Mouse (Mus musculus): ENCODE data around the gene Pttg1. TPM values are rescaled to one million over a fixed set of nuclear protein-coding genes. Genes with fewer than 3 reads are reported as not detected.

The Pttg1 gene
- polyA plus RNA-seq (2015; fragmentation: Nextera tagmentation; extraction: Ambion mirVana), result 51.3 and 56.9 TPM in 2 replicates

DNA sequence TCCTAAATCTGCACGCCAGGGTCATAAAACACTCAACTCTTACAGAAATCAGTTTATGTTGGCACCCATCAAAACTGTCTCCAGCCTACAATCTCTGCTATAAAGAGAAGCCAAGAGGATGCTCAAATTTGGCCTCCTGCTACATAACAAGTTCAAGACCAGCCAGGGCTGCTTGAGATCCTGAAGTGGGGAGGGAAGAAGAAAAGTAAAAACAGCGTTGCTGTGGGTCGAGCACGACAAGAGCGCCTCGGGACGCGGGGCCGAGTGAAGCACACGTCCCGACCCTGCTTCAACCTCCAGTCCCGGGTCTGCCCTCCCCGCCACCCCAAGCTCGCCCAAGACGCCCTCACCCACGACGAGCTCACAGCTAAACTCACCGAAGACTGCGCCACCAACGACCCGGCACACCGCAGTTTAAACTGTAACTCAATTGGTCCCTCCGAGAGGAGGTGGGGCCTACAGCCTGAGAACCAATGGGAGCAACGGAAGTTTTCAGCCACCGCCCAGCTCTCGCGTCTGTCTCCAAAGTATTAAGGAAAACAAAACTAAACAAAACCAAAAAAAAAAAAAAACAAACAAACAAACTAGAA lies at the start of gene Pttg1:
TSS of gene Pttg1 (minus strand) at position 428 of the 590 bp plus-strand sequence.
- H3K4me3 ChIP-seq, result peak within 1 kb of the TSS; percentile 51
- no peak within 1 kb of the TSS for H3K27ac ChIP-seq
- peak within 1 kb of the TSS; percentile 68 for H3K9ac ChIP-seq
- peak; percentile 93 for ATAC-seq (ENCODE audit: low FRiP score)
- peaks cover 9% of the 10 kb centered on the region for H3K4me1 ChIP-seq (replicated peaks)
- 0 out of 2 replicates have a peak, but pooled peaks cover 1% of the 10 kb centered on the region for H3K36me3 ChIP-seq
- peak within 1 kb of the TSS; percentile 66 for H3K4me2 ChIP-seq
- WGBS, result 4% methylated on average over 27 of the region's 27 CpGs
- no peaks in the 10 kb centered on the region for H3K27me3 ChIP-seq
- H3K9me3 ChIP-seq, result no peaks in the 10 kb centered on the region

DNA sequence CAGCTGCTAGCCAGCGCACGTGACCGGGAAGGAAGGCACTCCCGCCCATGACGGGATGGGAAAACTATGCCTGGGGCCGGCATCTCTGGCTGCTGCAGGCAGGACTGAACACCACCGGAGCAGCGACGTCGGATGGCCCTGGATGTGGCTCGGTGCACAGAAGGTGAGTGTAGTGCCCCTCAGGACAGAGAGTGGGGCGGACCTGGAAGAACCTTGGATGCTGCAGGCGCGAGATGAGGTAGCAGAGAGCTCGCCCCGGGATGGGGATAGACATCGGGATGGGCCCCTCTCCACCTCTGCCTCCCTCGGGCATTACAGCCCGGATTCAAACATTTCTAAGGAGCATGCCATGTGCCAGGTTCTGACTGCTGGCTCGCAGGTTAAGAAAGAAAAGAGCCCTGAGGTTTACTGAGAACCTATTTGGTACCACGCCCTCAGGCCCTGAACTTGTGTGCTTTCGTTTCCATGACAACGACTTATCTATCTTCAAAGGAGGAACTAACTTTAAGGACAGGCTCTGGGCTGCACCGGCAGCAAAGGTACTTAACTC lies 48.2 kb upstream of the Pttg1 start, which contains the start of gene C1qtnf2:
TSS of gene C1qtnf2 (plus strand) at position 52 of the 550 bp plus-strand sequence.
- Histone ChIP-seq H3K4me2 (peak within 1 kb of the TSS; percentile 63), H3K4me1 (replicated peaks) (peaks cover 16% of the 10 kb centered on the region), H3K27me3 (0 out of 2 replicates have a peak, but pooled peaks cover 9% of the 10 kb centered on the region), H3K9ac (peak within 1 kb of the TSS; percentile 65), H3K27ac (no peak within 1 kb of the TSS), H3K9me3 (no peaks in the 10 kb centered on the region), H3K36me3 (no peaks in the 10 kb centered on the region), H3K4me3 (peak within 1 kb of the TSS; percentile 33)
- WGBS, result 6% methylated on average over 24 of the region's 24 CpGs
- peak; percentile 75 for ATAC-seq (ENCODE audit: low FRiP score)

DNA sequence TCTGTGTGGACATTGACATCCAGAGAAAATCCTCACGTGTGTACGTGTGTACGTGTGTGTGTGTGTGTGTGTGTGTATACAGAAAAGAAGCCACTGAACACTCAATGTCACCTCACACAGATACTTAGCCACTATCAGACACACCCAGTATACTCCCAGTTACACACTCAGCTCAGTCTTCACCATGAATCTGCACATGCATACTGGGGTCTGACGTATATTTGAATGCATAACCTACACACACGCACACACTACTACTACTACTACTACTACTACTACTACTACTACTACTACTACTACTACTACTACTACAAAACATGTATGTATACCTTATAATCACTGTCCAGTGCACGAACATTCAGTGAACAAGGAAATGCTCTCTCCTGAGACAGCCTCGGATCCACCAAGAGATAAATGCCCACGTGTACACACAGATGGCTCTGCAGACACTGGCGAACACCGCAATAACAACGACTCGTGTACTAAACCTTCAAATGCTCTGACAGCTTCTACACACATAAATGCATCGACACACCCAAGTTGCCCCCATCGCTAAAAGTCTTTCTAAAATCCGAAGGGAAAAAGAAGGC lies 47.7 kb upstream of the Pttg1 start:
- H3K9ac ChIP-seq, result peak overlapping the region; percentile 65
- H3K9me3 ChIP-seq, result no peaks in the 10 kb centered on the region
- 0 out of 2 replicates have a peak, but pooled peaks cover 9% of the 10 kb centered on the region for H3K27me3 ChIP-seq
- H3K4me2 ChIP-seq, result peak overlapping the region; percentile 63
- peak; percentile 56 for ATAC-seq (ENCODE audit: low FRiP score)
- H3K4me1 ChIP-seq (replicated peaks), result peaks cover 16% of the 10 kb centered on the region
- no peaks in the 10 kb centered on the region for H3K36me3 ChIP-seq
- H3K27ac ChIP-seq, result no peak overlapping the region
- 51% methylated on average over 15 of the region's 15 CpGs for WGBS
- peak overlapping the region; percentile 33 for H3K4me3 ChIP-seq

DNA sequence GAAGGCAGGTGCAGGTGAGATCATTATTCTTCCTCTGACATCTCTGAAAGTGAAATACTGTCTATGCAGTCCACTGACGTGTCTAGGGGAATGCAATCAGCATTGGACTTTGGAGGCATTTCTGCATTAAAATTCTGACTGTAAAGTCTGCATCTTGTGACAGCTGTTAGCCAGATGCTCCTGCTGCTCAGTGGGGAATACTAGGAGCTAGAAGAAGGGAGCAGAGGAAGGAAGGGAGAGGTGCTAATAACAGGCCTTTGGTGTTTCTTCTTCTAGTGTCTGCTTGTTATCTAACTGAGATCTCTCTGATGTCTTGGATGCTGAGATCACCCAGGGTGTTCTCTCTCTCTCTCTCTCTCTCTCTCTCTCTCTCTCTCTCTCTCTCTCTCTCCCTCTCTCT lies 47.1 kb upstream of the Pttg1 start:
- Histone ChIP-seq H3K9me3 (no peaks in the 10 kb centered on the region), H3K4me2 (no peak overlapping the region), H3K27me3 (0 out of 2 replicates have a peak, but pooled peaks cover 9% of the 10 kb centered on the region), H3K36me3 (no peaks in the 10 kb centered on the region), H3K9ac (no peak overlapping the region), H3K27ac (no peak overlapping the region), H3K4me1 (replicated peaks) (peaks cover 16% of the 10 kb centered on the region), H3K4me3 (no peak overlapping the region)
- peak; percentile 50; the same call in 1 of the 2 replicates for ATAC-seq (ENCODE audit: low FRiP score)
- WGBS, result 47% methylated on average over 1 of the region's 1 CpGs

DNA sequence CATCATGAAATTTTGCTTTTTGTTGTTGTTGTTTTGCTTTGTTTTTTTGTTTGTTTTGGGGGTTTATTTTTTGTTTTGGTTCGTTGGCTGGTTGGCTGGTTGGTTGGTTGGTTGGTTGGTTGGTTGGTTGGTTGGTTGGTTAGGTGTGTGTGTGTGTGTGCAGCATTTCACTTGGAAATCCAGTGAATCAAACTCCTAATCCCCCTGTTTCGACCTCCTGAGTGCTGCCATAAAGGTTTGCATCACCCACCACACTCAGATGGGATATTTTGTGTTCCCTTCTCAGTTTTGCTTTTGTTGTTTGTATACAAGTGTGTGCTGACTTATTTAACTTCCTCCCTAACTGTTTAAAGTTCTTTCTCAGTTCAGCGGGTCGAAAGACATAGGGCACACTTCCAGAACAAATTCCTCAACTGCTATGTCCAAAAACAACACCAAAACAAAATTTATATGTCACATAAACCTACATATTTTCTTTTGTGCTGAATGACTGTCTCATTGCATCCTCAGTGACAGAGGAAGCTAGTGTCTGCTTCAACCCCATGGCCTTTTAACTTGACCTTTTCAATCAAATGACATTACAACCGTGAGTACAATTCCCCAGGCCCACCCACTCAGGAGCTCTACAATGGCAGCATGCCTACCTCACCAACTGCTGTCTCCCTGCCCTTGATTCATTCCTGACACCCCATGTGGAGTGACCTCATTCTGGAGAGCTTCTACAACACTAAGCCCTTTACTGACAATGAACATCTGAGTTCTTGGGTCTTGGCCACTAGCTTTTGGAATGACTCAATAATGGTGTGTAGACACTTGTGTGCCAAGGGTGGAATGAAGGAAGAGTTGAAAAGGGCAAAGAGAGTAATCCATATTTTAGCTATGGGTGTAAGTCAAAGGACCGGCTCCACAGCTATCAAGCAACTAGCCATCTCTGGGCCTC lies 45.1 kb upstream of the Pttg1 start:
- Histone ChIP-seq H3K9me3 (no peaks in the 10 kb centered on the region), H3K4me1 (replicated peaks) (peaks cover 16% of the 10 kb centered on the region), H3K4me3 (no peak overlapping the region), H3K9ac (no peak overlapping the region), H3K27me3 (0 out of 2 replicates have a peak, but pooled peaks cover 9% of the 10 kb centered on the region), H3K36me3 (no peaks in the 10 kb centered on the region), H3K4me2 (no peak overlapping the region), H3K27ac (no peak overlapping the region)
- ATAC-seq (ENCODE audit: low FRiP score), result no peak
- 70% methylated on average over 6 of the region's 6 CpGs for WGBS

DNA sequence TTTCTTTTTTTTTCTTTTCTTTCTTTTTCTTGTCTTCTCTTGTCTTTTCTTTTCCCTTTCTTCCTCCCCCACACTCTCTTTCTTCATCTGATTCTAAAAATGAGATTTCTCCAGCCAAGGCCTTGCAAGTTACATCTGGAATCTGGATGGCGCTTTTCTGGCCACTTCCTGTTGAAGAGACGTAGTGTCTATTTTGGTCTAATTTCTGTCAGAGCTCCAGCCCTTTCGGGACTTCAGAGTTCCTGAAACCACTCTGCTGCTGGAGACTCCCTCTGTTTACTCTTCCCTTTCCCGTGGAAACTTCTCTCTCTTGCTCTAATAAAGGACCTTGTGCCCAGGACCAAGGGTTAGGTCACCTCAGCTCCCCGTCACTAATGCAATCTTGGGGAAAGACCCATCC lies 44.1 kb upstream of the Pttg1 start:
- Histone ChIP-seq H3K36me3 (no peaks in the 10 kb centered on the region), H3K9me3 (no peaks in the 10 kb centered on the region), H3K9ac (no peak overlapping the region), H3K4me3 (no peak overlapping the region), H3K27ac (no peak overlapping the region), H3K4me2 (no peak overlapping the region), H3K27me3 (0 out of 2 replicates have a peak, but pooled peaks cover 8% of the 10 kb centered on the region), H3K4me1 (replicated peaks) (peaks cover 16% of the 10 kb centered on the region)
- 69% methylated on average over 5 of the region's 5 CpGs for WGBS
- ATAC-seq (ENCODE audit: low FRiP score), result no peak

DNA sequence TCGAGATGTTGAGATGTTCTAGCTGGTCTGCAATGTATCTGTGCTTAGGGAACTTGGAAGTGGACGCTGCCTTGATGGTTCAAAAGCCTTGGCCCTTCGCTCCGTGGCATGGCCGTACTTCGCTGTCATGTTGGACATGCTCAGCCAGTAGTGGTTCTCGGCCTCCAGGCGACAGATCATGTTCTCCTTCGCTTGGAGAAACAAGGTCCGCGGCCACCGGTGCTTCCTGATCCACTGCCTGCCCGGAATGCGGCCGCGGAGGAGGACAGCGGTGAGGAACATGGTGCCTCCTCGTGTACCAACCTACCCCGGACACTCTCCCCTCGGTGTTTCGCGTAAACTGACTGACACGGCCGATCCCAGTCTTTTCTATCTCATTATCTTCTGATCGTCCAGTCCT lies 37.2 kb upstream of the Pttg1 start:
- Histone ChIP-seq H3K9me3 (no peaks in the 10 kb centered on the region), H3K27me3 (no peaks in the 10 kb centered on the region), H3K36me3 (no peaks in the 10 kb centered on the region), H3K4me1 (replicated peaks) (no peaks in the 10 kb centered on the region), H3K27ac (no peak overlapping the region), H3K4me2 (no peak overlapping the region), H3K9ac (no peak overlapping the region), H3K4me3 (no peak overlapping the region)
- ATAC-seq (ENCODE audit: low FRiP score), result no peak
- 95% methylated on average over 25 of the region's 25 CpGs for WGBS

DNA sequence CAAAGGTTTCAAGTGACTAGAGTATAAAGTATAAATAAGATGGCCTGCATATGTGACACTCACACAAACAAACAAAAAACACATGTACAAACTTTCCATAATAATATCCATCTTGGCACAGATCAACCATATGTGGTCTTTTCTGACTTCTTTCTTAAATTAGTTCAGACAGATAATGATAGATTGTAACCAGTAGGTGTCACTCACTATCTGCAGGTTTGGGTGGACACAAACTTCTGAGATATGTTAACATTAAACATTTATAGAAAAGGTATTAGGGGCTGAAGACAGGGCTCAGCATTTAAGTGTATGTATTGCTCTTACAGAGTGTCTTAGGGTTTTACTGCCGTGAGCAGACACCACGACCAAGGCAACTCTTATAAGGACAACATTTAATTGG lies 26.2 kb upstream of the Pttg1 start:
- H3K36me3 ChIP-seq, result peaks cover 8% of the 10 kb centered on the region
- H3K4me3 ChIP-seq, result no peak overlapping the region
- no peak overlapping the region for H3K4me2 ChIP-seq
- no peak overlapping the region for H3K9ac ChIP-seq
- ATAC-seq (ENCODE audit: low FRiP score), result no peak
- H3K27ac ChIP-seq, result no peak overlapping the region
- H3K4me1 ChIP-seq (replicated peaks), result no peaks in the 10 kb centered on the region
- WGBS, result 82% methylated on average over 2 of the region's 2 CpGs
- no peaks in the 10 kb centered on the region for H3K9me3 ChIP-seq
- H3K27me3 ChIP-seq, result no peaks in the 10 kb centered on the region

DNA sequence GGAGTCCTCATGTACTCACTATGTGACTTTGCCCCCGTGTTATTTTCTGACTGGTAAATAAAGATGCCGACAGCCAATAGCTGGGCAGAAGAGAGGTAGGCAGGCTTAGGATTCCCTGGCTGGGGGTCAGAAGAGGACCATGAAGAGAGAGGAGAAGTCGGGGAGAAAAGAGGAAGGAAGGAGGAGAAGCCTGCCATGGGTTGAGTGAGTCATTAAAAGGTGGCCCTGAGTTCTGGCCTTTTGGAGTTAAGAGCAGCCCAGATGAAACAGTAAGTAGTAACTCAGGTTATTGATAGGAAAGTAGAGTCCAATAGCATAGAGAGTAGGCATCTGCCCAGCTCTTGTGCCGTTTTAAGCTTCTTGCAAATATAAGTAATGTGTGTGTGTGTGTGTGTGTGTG lies 25.3 kb upstream of the Pttg1 start:
- Histone ChIP-seq H3K4me2 (no peak overlapping the region), H3K4me1 (replicated peaks) (no peaks in the 10 kb centered on the region), H3K36me3 (peaks cover 17% of the 10 kb centered on the region), H3K27ac (no peak overlapping the region), H3K9me3 (no peaks in the 10 kb centered on the region), H3K27me3 (no peaks in the 10 kb centered on the region), H3K4me3 (no peak overlapping the region), H3K9ac (no peak overlapping the region)
- no peak for ATAC-seq (ENCODE audit: low FRiP score)
- WGBS, result 66% methylated on average over 4 of the region's 4 CpGs

DNA sequence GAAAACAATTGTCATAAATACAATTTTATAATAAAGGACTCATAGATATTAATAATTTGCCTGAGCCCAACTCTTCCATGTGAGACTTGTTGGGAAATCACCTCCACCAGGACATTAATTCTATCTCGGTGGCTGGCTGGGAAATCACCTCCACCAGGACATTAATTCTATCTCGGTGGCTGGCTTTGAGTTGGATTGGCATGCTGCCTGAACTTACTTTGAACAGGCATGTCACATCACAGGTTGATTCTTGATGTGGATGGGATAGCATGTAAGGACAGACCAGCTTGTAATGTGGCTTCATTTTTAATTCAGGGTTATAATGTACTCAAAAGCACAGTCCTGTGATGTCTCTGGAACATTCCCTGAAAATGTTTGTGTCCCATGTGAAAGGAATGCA lies 23.9 kb upstream of the Pttg1 start:
- ATAC-seq (ENCODE audit: low FRiP score), result no peak
- no peaks in the 10 kb centered on the region for H3K4me1 ChIP-seq (replicated peaks)
- WGBS, result 94% methylated on average over 2 of the region's 2 CpGs

DNA sequence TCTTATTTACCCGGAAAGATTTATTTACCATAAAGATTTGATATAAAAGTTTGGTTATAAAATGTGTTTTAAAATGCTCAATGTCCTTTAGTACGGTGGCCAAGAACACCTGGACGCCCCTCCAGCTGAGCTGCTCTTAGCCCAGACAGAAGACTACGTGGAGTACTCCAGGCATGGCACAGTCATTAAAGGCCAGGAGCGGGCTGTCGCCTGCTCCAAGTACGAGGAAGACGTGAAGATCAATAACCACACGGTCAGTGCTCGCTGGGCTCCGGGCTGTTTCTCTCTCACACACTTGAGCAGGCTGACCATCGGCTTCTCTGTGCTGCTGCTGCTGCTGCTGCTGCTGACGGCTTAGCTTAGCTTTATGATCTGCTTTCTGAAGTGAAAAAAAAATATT lies 17.1 kb upstream of the Pttg1 start:
- H3K4me3 ChIP-seq, result no peak overlapping the region
- no peaks in the 10 kb centered on the region for H3K4me1 ChIP-seq (replicated peaks)
- H3K27me3 ChIP-seq, result no peaks in the 10 kb centered on the region
- H3K4me2 ChIP-seq, result no peak overlapping the region
- peaks cover 96% of the 10 kb centered on the region for H3K36me3 ChIP-seq
- WGBS, result 95% methylated on average over 13 of the region's 13 CpGs
- H3K27ac ChIP-seq, result no peak overlapping the region
- H3K9ac ChIP-seq, result no peak overlapping the region
- ATAC-seq (ENCODE audit: low FRiP score), result no peak
- no peaks in the 10 kb centered on the region for H3K9me3 ChIP-seq

More for the DNA sequence above, 23.9 kb upstream of the Pttg1 start:
- Histone ChIP-seq H3K9me3 (no peaks in the 10 kb centered on the region), H3K4me2 (no peak overlapping the region), H3K27ac (no peak overlapping the region), H3K4me3 (no peak overlapping the region), H3K36me3 (peaks cover 31% of the 10 kb centered on the region), H3K9ac (no peak overlapping the region), H3K27me3 (no peaks in the 10 kb centered on the region)

DNA sequence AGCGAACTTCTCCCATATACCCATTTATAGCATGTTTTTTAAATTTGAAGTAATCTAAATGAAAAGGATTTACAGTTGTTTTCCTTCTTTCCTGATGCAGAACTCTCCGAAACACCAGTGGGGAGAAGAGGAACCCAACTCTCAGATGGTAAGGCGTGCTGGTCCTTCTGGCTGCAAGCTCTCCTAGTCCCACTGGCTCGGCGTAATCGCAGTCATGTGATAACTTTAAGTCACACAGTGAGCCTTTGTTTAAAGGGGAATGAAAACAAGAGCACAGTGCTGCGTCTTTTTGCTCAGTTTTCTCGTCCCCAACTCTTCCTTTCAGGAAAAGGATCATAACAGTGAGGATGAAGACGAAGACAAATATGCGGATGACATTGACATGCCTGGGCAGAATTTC lies 15.1 kb upstream of the Pttg1 start:
- Histone ChIP-seq H3K4me3 (no peak overlapping the region), H3K36me3 (peaks cover 87% of the 10 kb centered on the region), H3K9me3 (no peaks in the 10 kb centered on the region), H3K27ac (no peak overlapping the region), H3K27me3 (no peaks in the 10 kb centered on the region), H3K9ac (no peak overlapping the region), H3K4me1 (replicated peaks) (no peaks in the 10 kb centered on the region), H3K4me2 (no peak overlapping the region)
- WGBS, result 96% methylated on average over 10 of the region's 10 CpGs
- ATAC-seq (ENCODE audit: low FRiP score), result no peak
